Mouse (Mus musculus) limb, embryonic 14.5 days (tissue): ENCODE results near the gene Atg7. TPM values are rescaled to one million over a fixed set of nuclear protein-coding genes. Genes with fewer than 3 reads are reported as not detected.

Experiments used
- ATAC-seq: fragments of 200-750 bp; cut with Nextera tagmentation; 2 replicates; pipeline ENCODE4 v1.8.0; 2017; ENCODE audit warnings: low read depth, moderate number of reproducible peaks, moderate TSS enrichment; ENCODE audit not compliant: low FRiP score
- DNase-seq: peaks from one replicate; pipeline ENCODE4 v3.0.0-alpha.2; 2015; ENCODE audit warnings: low spot score
- H3K27ac ChIP-seq: fragments of 300-500 bp; sonication (generic); replicated peaks from 2 replicates; pipeline ENCODE4 v1.5.1; 2014; ENCODE audit warnings: low read depth, mild to moderate bottlenecking, low read length, moderate library complexity, mixed read lengths
- H3K27me3 ChIP-seq: fragments of 300-500 bp; sonication (generic); 2 replicates; pipeline ENCODE4 v1.6.1; 2014; ENCODE audit warnings: low read length, mixed read lengths; ENCODE audit not compliant: control insufficient read depth, insufficient read depth
- H3K36me3 ChIP-seq: fragments of 300-500 bp; sonication (generic); 2 replicates; pipeline ENCODE4 v1.6.1; 2014; ENCODE audit warnings: mild to moderate bottlenecking, low read length, moderate library complexity, mixed read lengths; ENCODE audit not compliant: control insufficient read depth, insufficient read depth
- H3K4me1 ChIP-seq: fragments of 300-500 bp; sonication (generic); 2 replicates; pipeline ENCODE4 v1.6.1; 2014; ENCODE audit warnings: antibody characterized with exemption, low read length, mixed read lengths; ENCODE audit not compliant: control insufficient read depth, insufficient read depth
- H3K4me2 ChIP-seq: fragments of 300-500 bp; sonication (generic); replicated peaks from 2 replicates; pipeline ENCODE4 v1.6.1; 2014; ENCODE audit warnings: low read depth, mild to moderate bottlenecking, low read length, moderate library complexity; ENCODE audit not compliant: severe bottlenecking
- H3K4me3 ChIP-seq: fragments of 300-500 bp; sonication (generic); replicated peaks from 2 replicates; pipeline ENCODE4 v1.5.1; 2014; ENCODE audit warnings: low read length
- H3K9ac ChIP-seq: fragments of 300-500 bp; sonication (generic); 2 replicates; pipeline ENCODE4 v1.6.1; 2014; ENCODE audit warnings: mild to moderate bottlenecking, low read depth, low read length, moderate library complexity; ENCODE audit not compliant: severe bottlenecking
- H3K9me3 ChIP-seq: fragments of 300-500 bp; sonication (generic); 2 replicates; pipeline ENCODE4 v1.6.1; 2016; ENCODE audit warnings: low read length; ENCODE audit not compliant: control insufficient read depth
- POLR2A ChIP-seq: fragments of 200-500 bp; IDR thresholded peaks from 2 replicates; pipeline ENCODE4 v1.8.0; 2012; ENCODE audit warnings: inconsistent platforms, mild to moderate bottlenecking, moderate library complexity, borderline replicate concordance; ENCODE audit not compliant: insufficient read depth, insufficient read length; ENCODE audit errors: extremely low read depth
- WGBS: fragments of 180-500 bp; shearing (Covaris S2); extraction: QIAGEN DNeasy Blood & Tissue Kit; methylation state at CpG from one replicate; pipeline ENCODE4 v1.1.7; 2014; 5-methylcytosine and 5-hydroxymethylcytosine counted together
- polyA plus RNA-seq, 2 experiments: library from polyadenylated mRNA; depleted of rRNA in 1 of 2; stranded (reverse) in 1 of 2; unstranded in 1 of 2; fragments of >200 nt; fragmentation: Nextera tagmentation in 1 of 2; extraction: Ambion mirVana in 1 of 2; gene quantifications; 2 replicates each; pipeline versions ENCODE4 v1.2.1 to v1.2.3; 2012 to 2014

The Atg7 gene
- polyA plus RNA-seq, 2 experiments: 11.6 to 19.2 TPM

GRCm38 (mm10) chr6:114904818-114905217, 261.9 kb downstream of the Atg7 start:
- H3K4me2 ChIP-seq: no peak overlapping the region
- ATAC-seq (no peak), DNase-seq (no peak)
- no peaks in the 10 kb centered on the region for H3K9me3 ChIP-seq
- WGBS: 89% methylated on average over 3 of the region's 3 CpGs
- H3K9ac ChIP-seq: no peak overlapping the region
- H3K27me3 ChIP-seq: no peaks in the 10 kb centered on the region
- H3K36me3 ChIP-seq: no peaks in the 10 kb centered on the region
- TF ChIP-seq POLR2A: no peak
- H3K4me3 ChIP-seq: no peak overlapping the region
- H3K4me1 ChIP-seq: peaks cover 52% of the 10 kb centered on the region
- H3K27ac ChIP-seq: no peak overlapping the region

- no peak for ATAC-seq
- WGBS: 59% methylated on average over 8 of the region's 8 CpGs
- H3K4me1 ChIP-seq: peaks cover 46% of the 10 kb centered on the region
Observed at GRCm38 (mm10) chr6:114905253-114906028, 262.5 kb downstream of the Atg7 start.

GRCm38 (mm10) chr6:114906209-114906608, 263.3 kb downstream of the Atg7 start:
- WGBS: 53% methylated on average over 5 of the region's 5 CpGs
- Histone ChIP-seq H3K27ac (no peak overlapping the region), H3K36me3 (no peaks in the 10 kb centered on the region), H3K4me2 (no peak overlapping the region), H3K4me1 (peaks cover 40% of the 10 kb centered on the region), H3K9ac (no peak overlapping the region), H3K4me3 (no peak overlapping the region), H3K27me3 (no peaks in the 10 kb centered on the region), H3K9me3 (no peaks in the 10 kb centered on the region)
- ATAC-seq: no peak
- no peak for TF ChIP-seq POLR2A
- DNase-seq: no peak

More at GRCm38 (mm10) chr6:114905253-114906028, 262.5 kb downstream of the Atg7 start:
- Histone ChIP-seq H3K27me3 (no peaks in the 10 kb centered on the region), H3K9me3 (no peaks in the 10 kb centered on the region), H3K4me3 (no peak overlapping the region), H3K4me2 (no peak overlapping the region), H3K36me3 (no peaks in the 10 kb centered on the region), H3K9ac (no peak overlapping the region), H3K27ac (no peak overlapping the region)
- TF ChIP-seq POLR2A: no peak
- no peak for DNase-seq

- no peak for ATAC-seq
Observed at GRCm38 (mm10) chr6:114907459-114907858, 264.6 kb downstream of the Atg7 start.

GRCm38 (mm10) chr6:114909801-114910200, 266.9 kb downstream of the Atg7 start:
- Histone ChIP-seq H3K4me1 (peaks cover 43% of the 10 kb centered on the region), H3K36me3 (no peaks in the 10 kb centered on the region), H3K27me3 (no peaks in the 10 kb centered on the region), H3K9me3 (no peaks in the 10 kb centered on the region), H3K27ac (no peak overlapping the region), H3K4me2 (no peak overlapping the region), H3K9ac (no peak overlapping the region), H3K4me3 (no peak overlapping the region)
- ATAC-seq (no peak), DNase-seq (no peak)
- TF ChIP-seq POLR2A: no peak
- WGBS: 87% methylated on average over 7 of the region's 7 CpGs

More at GRCm38 (mm10) chr6:114907459-114907858, 264.6 kb downstream of the Atg7 start:
- Histone ChIP-seq H3K4me3 (no peak overlapping the region), H3K4me1 (peaks cover 38% of the 10 kb centered on the region), H3K36me3 (no peaks in the 10 kb centered on the region), H3K9ac (no peak overlapping the region), H3K9me3 (no peaks in the 10 kb centered on the region), H3K4me2 (no peak overlapping the region), H3K27ac (no peak overlapping the region), H3K27me3 (no peaks in the 10 kb centered on the region)
- DNase-seq: no peak
- 95% methylated on average over 6 of the region's 6 CpGs for WGBS
- no peak for TF ChIP-seq POLR2A

Other genes starting within 250 kb of the Atg7 start
- gene Hrh1, start 245.2 kb upstream of the Atg7 start, polyA plus RNA-seq (2012; rRNA removed): 0.04 and 0.11 TPM in 2 replicates
- gene Hrh1, start 245.2 kb upstream of the Atg7 start, polyA plus RNA-seq (2014; fragmentation: Nextera tagmentation; extraction: Ambion mirVana): 0.11 TPM in 1 of 2 replicates, not detected in the other